Mouse (Mus musculus) forebrain, embryonic 14.5 days (tissue): ENCODE results near the gene Smim13. TPM values are rescaled to one million over a fixed set of nuclear protein-coding genes. Genes with fewer than 3 reads are reported as not detected.

Source experiments
- ATAC-seq: fragments of 200-750 bp; cut with Nextera tagmentation; 2 replicates; pipeline ENCODE4 v1.8.0; 2017; ENCODE audit warnings: mild to moderate bottlenecking, moderate library complexity
- DNase-seq: peaks from one replicate; pipeline ENCODE4 v3.0.0-alpha.2; 2015; ENCODE audit warnings: low spot score
- H3K27ac ChIP-seq: fragments of 300-500 bp; sonication (generic); 2 replicates; pipeline ENCODE4 v1.5.1; 2014; ENCODE audit warnings: low read depth, mild to moderate bottlenecking, control low read depth, low read length, moderate library complexity
- H3K27me3 ChIP-seq: fragments of 300-500 bp; sonication (generic); replicated peaks from 2 replicates; pipeline ENCODE4 v1.6.1; 2014; ENCODE audit warnings: low read length, control low read depth, mixed read lengths; ENCODE audit not compliant: control insufficient read depth, insufficient read depth
- H3K36me3 ChIP-seq: fragments of 300-500 bp; sonication (generic); 2 replicates; pipeline ENCODE4 v1.6.1; 2014; ENCODE audit warnings: low read length, control low read depth; ENCODE audit not compliant: control insufficient read depth, insufficient read depth
- H3K4me1 ChIP-seq: fragments of 300-500 bp; sonication (generic); 2 replicates; pipeline ENCODE4 v1.6.1; 2014; ENCODE audit warnings: antibody characterized with exemption, low read length, control low read depth; ENCODE audit not compliant: control insufficient read depth, insufficient read depth
- H3K4me2 ChIP-seq: fragments of 300-500 bp; sonication (generic); 2 replicates; pipeline ENCODE4 v1.6.1; 2014; ENCODE audit warnings: mild to moderate bottlenecking, control low read depth, low read length
- H3K4me3 ChIP-seq: fragments of 300-500 bp; sonication (generic); 2 replicates; pipeline ENCODE4 v1.5.1; 2014; ENCODE audit warnings: low read depth, low read length, control low read depth
- H3K9ac ChIP-seq: fragments of 300-500 bp; sonication (generic); 2 replicates; pipeline ENCODE4 v1.6.1; 2014; ENCODE audit warnings: mild to moderate bottlenecking, low read length, control low read depth, moderate library complexity
- H3K9me3 ChIP-seq: fragments of 300-500 bp; sonication (generic); replicated peaks from 2 replicates; pipeline ENCODE4 v1.6.1; 2016; ENCODE audit warnings: low read length, control low read depth, mixed read lengths; ENCODE audit not compliant: control insufficient read depth
- WGBS: fragments of 180-500 bp; shearing (Covaris S2); extraction: QIAGEN DNeasy Blood & Tissue Kit; methylation state at CpG from one replicate; pipeline ENCODE4 v1.1.7; 2014; 5-methylcytosine and 5-hydroxymethylcytosine counted together
- polyA plus RNA-seq: library from polyadenylated mRNA; unstranded; fragments of >200 nt; fragmentation: Nextera tagmentation; extraction: Ambion mirVana; gene quantifications from 2 replicates; pipeline ENCODE4 v1.2.1, GENCODE M21; 2014

Smim13 gene
- polyA plus RNA-seq, 1 experiment from 2014 or later, result 18.3 TPM

DNA sequence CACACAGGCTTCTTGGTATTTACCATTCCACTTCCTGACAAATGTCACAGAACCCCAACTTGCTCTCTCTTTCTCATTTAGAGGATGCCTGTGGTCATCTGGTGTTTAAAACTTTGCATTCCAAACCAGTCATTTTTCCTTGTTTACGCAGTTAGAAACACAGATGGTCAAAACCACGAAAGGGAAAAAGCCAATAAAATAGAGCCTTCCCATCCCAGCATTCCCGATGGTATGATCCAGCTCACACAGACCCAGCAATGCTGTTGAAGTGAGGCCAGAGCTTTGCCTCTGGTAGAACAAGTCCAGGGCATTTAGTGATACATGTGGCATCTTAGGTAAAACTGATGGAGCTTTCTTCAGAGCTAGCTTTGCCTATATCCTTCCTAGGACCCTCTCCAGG lies 71.8 kb downstream of the Smim13 start:
- ATAC-seq (no peak), DNase-seq (no peak)
- Histone ChIP-seq H3K27me3 (no peaks in the 10 kb centered on the region), H3K9ac (no peak overlapping the region), H3K9me3 (no peaks in the 10 kb centered on the region), H3K4me3 (no peak overlapping the region), H3K36me3 (peaks cover 13% of the 10 kb centered on the region), H3K4me2 (no peak overlapping the region), H3K4me1 (peaks cover 10% of the 10 kb centered on the region; the same call in 1 of the 2 replicates), H3K27ac (peak overlapping the region; percentile 74)
- 89% methylated on average over 3 of the region's 3 CpGs for WGBS

DNA sequence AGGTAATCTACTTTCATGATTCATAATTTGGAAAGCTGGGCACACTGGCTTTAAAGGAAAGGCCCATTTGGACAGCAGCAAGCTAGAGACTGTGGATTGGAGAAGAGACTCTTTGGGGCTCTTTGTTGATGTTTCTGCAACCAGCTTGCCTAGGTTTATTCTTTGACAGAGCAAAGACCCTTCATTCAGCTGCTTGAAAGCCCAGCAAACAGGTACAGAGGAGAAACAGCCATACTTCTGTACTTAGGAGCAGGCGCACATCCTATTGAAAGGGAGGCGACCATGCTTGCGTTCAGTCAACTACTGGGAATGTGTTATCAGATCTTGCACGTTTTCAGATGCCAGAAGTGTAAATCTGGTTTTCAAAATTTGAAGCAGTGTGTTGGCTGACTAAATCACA lies 75.0 kb downstream of the Smim13 start:
- Histone ChIP-seq H3K9me3 (no peaks in the 10 kb centered on the region), H3K27me3 (no peaks in the 10 kb centered on the region), H3K9ac (no peak overlapping the region), H3K4me3 (no peak overlapping the region), H3K27ac (no peak overlapping the region), H3K4me2 (no peak overlapping the region), H3K36me3 (no peaks in the 10 kb centered on the region), H3K4me1 (peaks cover 22% of the 10 kb centered on the region)
- no peak for ATAC-seq
- no peak for DNase-seq
- 87% methylated on average over 4 of the region's 4 CpGs for WGBS

- H3K27ac ChIP-seq, result no peak overlapping the region
- 91% methylated on average over 4 of the region's 4 CpGs for WGBS
- ATAC-seq (no peak), DNase-seq (no peak)
- no peak overlapping the region for H3K4me2 ChIP-seq
- no peaks in the 10 kb centered on the region for H3K9me3 ChIP-seq
- 0 out of 2 replicates have a peak, but pooled peaks cover 5% of the 10 kb centered on the region for H3K36me3 ChIP-seq
- no peak overlapping the region for H3K9ac ChIP-seq
- no peaks in the 10 kb centered on the region for H3K27me3 ChIP-seq
- no peak overlapping the region for H3K4me3 ChIP-seq
- H3K4me1 ChIP-seq, result peaks cover 22% of the 10 kb centered on the region
Observed at GRCm38 (mm10) chr13:41325346-41325745, 75.7 kb downstream of the Smim13 start.

GRCm38 (mm10) chr13:41326134-41326533 lies 76.5 kb downstream of the Smim13 start:
- Histone ChIP-seq H3K4me2 (no peak overlapping the region), H3K4me3 (no peak overlapping the region), H3K27me3 (no peaks in the 10 kb centered on the region), H3K36me3 (0 out of 2 replicates have a peak, but pooled peaks cover 5% of the 10 kb centered on the region), H3K9me3 (no peaks in the 10 kb centered on the region), H3K4me1 (peaks cover 18% of the 10 kb centered on the region), H3K9ac (no peak overlapping the region), H3K27ac (no peak overlapping the region)
- 88% methylated on average over 4 of the region's 4 CpGs for WGBS
- DNase-seq (no peak), ATAC-seq (no peak)

Other genes starting within 250 kb of the Smim13 start
- 84.8 and 86.7 TPM in 2 replicates for gene Pak1ip1, start 248.8 kb upstream of the Smim13 start, polyA plus RNA-seq
- 132 and 161 TPM in 2 replicates for gene Tmem14c, start 233.6 kb upstream of the Smim13 start, polyA plus RNA-seq
- gene Mak, start 170.1 kb upstream of the Smim13 start, polyA plus RNA-seq, result 1.2 and 1.8 TPM in 2 replicates
- gene Gcm2, start 138.8 kb upstream of the Smim13 start, polyA plus RNA-seq, result not detected in 2 replicates
- gene Sycp2l, start 135.5 kb upstream of the Smim13 start, polyA plus RNA-seq, result 0.08 TPM in 1 of 2 replicates, not detected in the other
- 41.8 and 45.6 TPM in 2 replicates for gene Elovl2, start 29.4 kb upstream of the Smim13 start, polyA plus RNA-seq
- not detected in 2 replicates for gene Gm17364, start 24.1 kb downstream of the Smim13 start, polyA plus RNA-seq
- gene Nedd9, start 237.5 kb downstream of the Smim13 start, polyA plus RNA-seq, result 25.0 and 27.7 TPM in 2 replicates